Mouse (Mus musculus): ENCODE data around the gene Eif2s1. TPM values are rescaled to one million over a fixed set of nuclear protein-coding genes. Genes with fewer than 3 reads are reported as not detected.

Eif2s1 gene
- total RNA-seq (2021): 10 to 100 TPM; 47.7 to 50.2 TPM
- long read RNA-seq, experiment 1, transcript Eif2s1-201 (8 exons, 3,405 nt): major isoform, 42 of 44 reads
- long read RNA-seq, experiment 1, partial matches to known transcripts: 1 of 44 reads
- long read RNA-seq, experiment 1, other reads (novel, unspliced or antisense): 1 of 44 reads
- long read RNA-seq, experiment 2, transcript Eif2s1-201 (8 exons, 3,405 nt): major isoform, 57 of 58 reads
- long read RNA-seq, experiment 2, partial matches to known transcripts: 1 of 58 reads
- long read RNA-seq, experiment 2, other reads (novel, unspliced or antisense): 0 of 58 reads

DNA sequence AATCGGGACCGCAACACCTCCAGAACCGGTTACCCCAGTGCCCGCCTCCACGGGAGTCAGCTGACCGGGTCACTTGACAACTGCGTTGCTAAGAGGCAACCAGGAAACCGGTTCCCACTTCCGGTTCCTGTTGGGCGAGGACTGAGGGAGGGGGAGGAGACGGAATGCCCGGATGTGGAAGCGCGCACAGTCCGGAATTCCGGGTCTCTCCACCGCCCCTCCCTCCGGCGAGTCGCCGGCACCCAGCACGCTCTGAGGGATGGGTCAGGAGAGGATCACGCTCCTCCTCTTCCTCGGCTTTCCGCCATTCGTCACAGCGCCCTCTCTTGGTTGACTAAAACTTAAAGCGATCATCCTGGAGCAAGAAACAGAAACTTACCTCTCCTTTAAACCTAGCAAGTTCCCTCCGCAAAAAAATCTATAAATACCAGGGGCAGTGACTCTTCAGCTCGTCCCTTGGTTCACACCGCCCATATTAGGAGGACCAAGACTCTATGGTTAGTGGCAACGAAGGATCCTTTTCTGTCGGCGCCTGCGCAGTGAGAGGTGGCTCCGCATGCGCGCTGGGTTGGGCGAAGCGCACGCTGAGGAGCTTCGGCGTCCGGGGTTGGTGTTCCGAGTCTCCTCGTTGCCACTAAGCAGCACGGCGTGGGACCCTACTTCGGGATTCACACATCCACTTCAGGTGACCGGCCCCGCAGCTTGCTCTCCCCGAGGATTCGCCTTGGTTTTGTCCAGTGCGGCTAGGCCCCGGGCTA, at the start of gene Eif2s1, which contains the start of gene Atp6v1d:
Gene Eif2s1, plus strand, starts transcription at position 324 of the 758 bp plus-strand sequence.
Gene Atp6v1d, minus strand, starts transcription at position 143 of the 758 bp plus-strand sequence.
- TF ChIP-seq CTCF (conservative IDR thresholded peaks at IDR 0.05): peak; percentile 95
- H3K4me3 ChIP-seq: peak within 1 kb of the TSS; percentile 98
- peak within 1 kb of the TSS; percentile 96 for H3K27ac ChIP-seq
- peak; percentile 98 to 99 for DNase-seq (ENCODE audit: low spot score in 2 of 2)

GRCm38 (mm10) chr12:78814437-78814836, 47.2 kb upstream of the Eif2s1 start:
- no peak overlapping the region for H3K4me3 ChIP-seq
- peak in 1 of 2 experiments; percentile 10 for DNase-seq (ENCODE audit: low spot score in 2 of 2)
- H3K27ac ChIP-seq: no peak overlapping the region
- peak; percentile 60 for TF ChIP-seq CTCF (conservative IDR thresholded peaks at IDR 0.05)

GRCm38 (mm10) chr12:78834496-78834895, 27.1 kb upstream of the Eif2s1 start:
- no peak for DNase-seq (ENCODE audit: low spot score in 2 of 2)
- no peak overlapping the region for H3K4me3 ChIP-seq
- no peak overlapping the region for H3K27ac ChIP-seq
- TF ChIP-seq CTCF (conservative IDR thresholded peaks at IDR 0.05): no peak

GRCm38 (mm10) chr12:78839906-78840305, 21.7 kb upstream of the Eif2s1 start:
- H3K4me3 ChIP-seq: no peak overlapping the region
- TF ChIP-seq CTCF (conservative IDR thresholded peaks at IDR 0.05): no peak
- DNase-seq (ENCODE audit: low spot score in 2 of 2): no peak
- H3K27ac ChIP-seq: no peak overlapping the region

DNA sequence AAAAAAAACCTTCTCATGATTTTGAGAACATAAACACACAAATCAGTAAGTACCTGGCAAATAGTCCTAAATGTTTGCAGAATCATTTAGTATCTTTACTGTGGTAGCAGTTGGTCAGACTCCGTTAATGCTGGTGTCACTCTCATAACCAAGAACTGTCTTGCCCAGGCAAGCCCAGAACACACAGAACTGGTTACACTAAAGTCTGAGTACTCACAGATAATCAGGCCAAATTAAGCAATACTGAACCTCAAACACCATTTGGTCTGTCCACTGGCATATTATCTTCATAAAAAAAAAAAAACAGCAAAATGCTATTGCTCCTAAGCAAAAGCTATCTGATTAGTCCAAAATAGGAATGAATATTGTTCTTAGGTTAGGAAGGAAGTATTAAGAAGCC, 19.2 kb upstream of the Eif2s1 start:
- no peak for DNase-seq (ENCODE audit: low spot score in 2 of 2)
- Histone ChIP-seq H3K4me3 (no peak overlapping the region), H3K27ac (no peak overlapping the region)
- TF ChIP-seq CTCF (conservative IDR thresholded peaks at IDR 0.05): no peak

DNA sequence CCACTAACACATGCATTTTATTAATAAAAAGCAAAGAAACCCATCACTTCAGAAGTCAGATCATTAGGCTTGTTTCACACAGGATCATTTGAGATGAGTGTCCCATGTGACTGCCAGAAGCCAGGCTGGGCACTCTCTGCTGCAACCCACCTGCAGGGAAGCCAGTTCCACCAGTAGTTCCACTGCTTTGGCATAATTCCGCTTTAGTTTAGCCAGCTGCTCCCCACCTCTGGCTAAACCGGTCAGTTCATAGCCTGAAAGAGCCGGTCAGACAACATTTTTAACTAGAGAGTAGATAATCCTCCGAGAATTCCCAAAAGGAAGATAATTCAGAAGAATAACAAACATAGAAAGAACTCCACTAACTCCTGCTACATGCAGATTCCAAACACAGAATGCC, 13.4 kb upstream of the Eif2s1 start:
- no peak overlapping the region for H3K27ac ChIP-seq
- H3K4me3 ChIP-seq: no peak overlapping the region
- no peak for TF ChIP-seq CTCF (conservative IDR thresholded peaks at IDR 0.05)
- no peak for DNase-seq (ENCODE audit: low spot score in 2 of 2)

DNA sequence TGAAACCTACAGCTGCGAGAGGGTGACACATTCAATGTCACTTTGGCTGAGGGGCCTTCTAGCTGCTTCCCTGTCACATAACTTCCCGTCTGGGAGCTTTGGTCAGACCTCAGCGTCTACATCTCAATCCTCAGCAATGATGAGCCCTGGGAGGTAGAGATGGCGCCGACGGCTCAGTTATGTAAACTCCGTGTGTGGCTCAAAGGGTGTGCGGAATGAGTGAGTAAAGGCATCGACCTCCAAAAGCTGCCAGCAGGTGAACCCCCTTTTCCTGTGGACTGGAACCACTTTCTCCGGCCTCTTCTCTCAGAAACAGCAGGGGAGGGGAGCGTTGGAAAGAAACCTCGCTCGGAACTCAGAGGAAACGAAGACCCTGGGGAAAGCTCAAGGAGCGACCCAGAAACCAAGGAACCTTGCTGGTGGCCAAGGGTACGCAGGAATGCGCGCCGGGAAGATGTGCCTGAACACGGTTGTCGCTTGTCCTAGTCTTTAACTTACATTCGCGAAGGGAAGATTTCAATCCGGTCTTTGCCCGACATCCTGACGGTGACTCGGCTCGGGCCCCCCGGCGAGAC, 611 bp upstream of the Eif2s1 start:
- peak overlapping the region; percentile 96 for H3K27ac ChIP-seq
- TF ChIP-seq CTCF (conservative IDR thresholded peaks at IDR 0.05): no peak
- DNase-seq (ENCODE audit: low spot score in 2 of 2): peak in 1 of 2 experiments; percentile 2
- H3K4me3 ChIP-seq: peak overlapping the region; percentile 98

- Histone ChIP-seq H3K4me3 (peak overlapping the region; percentile 98), H3K27ac (peak overlapping the region; percentile 95)
- no peak for DNase-seq (ENCODE audit: low spot score in 2 of 2)
- no peak for TF ChIP-seq CTCF (conservative IDR thresholded peaks at IDR 0.05)
Observed at GRCm38 (mm10) chr12:78862254-78862730, 673 bp downstream of the Eif2s1 start.

DNA sequence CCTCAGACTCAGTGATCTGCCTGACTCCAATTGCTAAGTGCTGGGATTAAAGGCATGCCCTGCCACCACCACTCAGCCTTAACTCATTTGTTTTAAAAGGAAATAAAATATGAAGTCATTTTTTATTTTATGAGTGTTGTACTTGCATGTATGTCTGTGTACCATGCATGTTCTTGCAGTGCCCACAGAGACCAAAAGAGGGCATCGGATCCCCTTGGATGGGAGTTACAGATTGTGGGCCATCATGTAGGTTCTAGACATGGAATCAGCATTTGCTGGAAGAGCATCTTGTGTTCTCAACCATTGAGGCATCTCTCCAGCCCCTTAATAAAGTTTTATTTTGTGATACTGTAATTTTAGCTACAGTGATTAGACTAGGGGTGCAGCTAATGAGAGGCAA, 3.8 kb downstream of the Eif2s1 start:
- no peak for DNase-seq (ENCODE audit: low spot score in 2 of 2)
- H3K27ac ChIP-seq: no peak overlapping the region
- peak; percentile 57 for TF ChIP-seq CTCF (conservative IDR thresholded peaks at IDR 0.05)
- no peak overlapping the region for H3K4me3 ChIP-seq

GRCm38 (mm10) chr12:78868115-78868514, 6.5 kb downstream of the Eif2s1 start:
- no peak for DNase-seq (ENCODE audit: low spot score in 2 of 2)
- H3K27ac ChIP-seq: no peak overlapping the region
- H3K4me3 ChIP-seq: no peak overlapping the region
- TF ChIP-seq CTCF (conservative IDR thresholded peaks at IDR 0.05): no peak

DNA sequence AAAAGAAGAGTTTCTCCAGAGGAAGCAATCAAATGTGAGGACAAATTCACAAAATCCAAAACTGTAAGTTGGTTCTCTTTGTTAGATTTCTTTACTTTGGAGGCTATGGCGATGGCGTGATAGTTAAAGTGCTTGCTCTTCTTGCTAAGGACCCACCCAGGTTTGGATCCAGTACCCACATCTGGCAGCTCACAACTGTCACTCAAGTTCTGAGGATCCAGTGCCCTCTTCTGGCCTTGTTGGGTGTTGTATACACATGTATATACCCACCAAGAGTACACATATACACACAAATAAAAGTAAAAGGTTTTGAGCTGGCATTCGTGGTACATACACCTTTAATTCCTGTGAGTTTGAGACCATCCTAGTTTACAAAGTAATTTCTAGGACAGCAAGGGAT, 13.0 kb downstream of the Eif2s1 start:
- no peak overlapping the region for H3K4me3 ChIP-seq
- no peak overlapping the region for H3K27ac ChIP-seq
- TF ChIP-seq CTCF (conservative IDR thresholded peaks at IDR 0.05): peak; percentile 13; the same call in 1 of the 2 replicates
- no peak for DNase-seq (ENCODE audit: low spot score in 2 of 2)

DNA sequence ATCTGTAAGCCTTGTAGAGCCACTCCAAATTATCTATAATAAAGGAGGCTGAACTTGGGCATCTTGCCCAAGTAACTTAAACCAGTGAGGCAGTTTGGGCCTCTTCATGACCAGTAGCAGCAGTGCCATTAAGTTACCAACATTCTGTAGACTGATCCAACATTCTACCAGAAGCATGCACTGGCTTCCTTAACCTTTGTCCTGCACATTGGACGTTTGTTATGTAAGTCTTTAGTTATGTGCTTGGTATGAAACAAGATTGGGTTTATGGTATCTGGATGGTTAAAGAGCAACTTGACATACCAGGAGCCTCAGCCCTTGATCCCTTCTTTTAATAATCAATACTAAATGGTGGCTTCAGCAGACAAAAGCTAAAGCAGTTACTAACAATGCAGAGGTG, 28.4 kb downstream of the Eif2s1 start:
- TF ChIP-seq CTCF (conservative IDR thresholded peaks at IDR 0.05): no peak
- no peak for DNase-seq (ENCODE audit: low spot score in 2 of 2)
- H3K4me3 ChIP-seq: no peak overlapping the region
- no peak overlapping the region for H3K27ac ChIP-seq

DNA sequence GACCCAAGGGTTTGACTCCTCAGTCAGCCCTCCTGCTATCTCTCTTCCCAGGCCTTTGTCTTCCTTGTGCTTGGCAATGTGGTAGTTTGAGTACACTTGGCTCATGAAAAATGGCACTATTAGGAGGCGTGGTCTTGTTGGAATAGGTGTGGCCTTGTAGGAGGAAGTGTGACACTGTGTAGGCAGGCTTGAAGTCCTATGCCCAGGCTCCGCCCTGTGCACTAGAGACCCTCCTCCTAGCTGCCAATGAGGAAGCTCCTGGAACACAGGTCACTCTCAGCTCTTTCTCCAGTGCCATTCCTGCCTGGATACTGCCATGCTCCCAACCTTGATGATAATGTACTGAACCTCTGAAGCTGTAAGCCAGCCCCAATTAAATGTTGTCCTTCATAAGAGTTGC, 29.5 kb downstream of the Eif2s1 start:
- Histone ChIP-seq H3K27ac (no peak overlapping the region), H3K4me3 (no peak overlapping the region)
- DNase-seq (ENCODE audit: low spot score in 2 of 2): no peak
- no peak for TF ChIP-seq CTCF (conservative IDR thresholded peaks at IDR 0.05)
